Mouse (Mus musculus) G1E (cell line): ENCODE data around the gene Alkbh2. TPM values are rescaled to one million over a fixed set of nuclear protein-coding genes. Genes with fewer than 3 reads are reported as not detected.

ENCODE experiments used
- ATAC-seq: 2 replicates; pipeline ENCODE4 v1.8.0; 2016; ENCODE audit warnings: mild to moderate bottlenecking; ENCODE audit not compliant: insufficient number of reproducible peaks, poor library complexity, low FRiP score, severe bottlenecking; ENCODE audit errors: extremely low read depth
- DNase-seq: peaks from one replicate; pipeline ENCODE4 v3.0.0; 2012; ENCODE audit warnings: low spot score
- H3K27me3 ChIP-seq: 2 replicates; pipeline ENCODE4 v1.6.1; 2012; ENCODE audit warnings: mild to moderate bottlenecking, low read length, inconsistent platforms; ENCODE audit not compliant: insufficient read depth
- H3K36me3 ChIP-seq: replicated peaks from 2 replicates; pipeline ENCODE3; 2012; ENCODE audit warnings: mild to moderate bottlenecking, inconsistent platforms
- H3K4me1 ChIP-seq: 2 replicates; pipeline ENCODE4 v1.6.1; 2012; ENCODE audit warnings: low read depth, low read length, inconsistent platforms, mixed read lengths; ENCODE audit not compliant: insufficient read depth
- H3K4me3 ChIP-seq: 2 replicates; pipeline ENCODE4 v1.5.1; 2012; ENCODE audit warnings: low read depth, mild to moderate bottlenecking, inconsistent platforms, low read length, moderate library complexity, mixed read lengths
- H3K9me3 ChIP-seq: replicated peaks from 2 replicates; pipeline ENCODE4 v1.6.1; 2012; ENCODE audit warnings: inconsistent platforms
- CTCF ChIP-seq: IDR thresholded peaks from 2 replicates; pipeline ENCODE4 v1.5.1; 2012; ENCODE audit warnings: low read depth, low read length, inconsistent platforms, mixed read lengths
- GATA1 ChIP-seq: IDR thresholded peaks from 2 replicates; pipeline ENCODE4 v1.6.1; 2012; ENCODE audit warnings: borderline replicate concordance, low read length, inconsistent platforms, mixed read lengths
- GATA2 ChIP-seq: IDR thresholded peaks from 2 replicates; pipeline ENCODE4 v1.6.1; 2012; ENCODE audit warnings: low read depth, low read length, inconsistent platforms, borderline replicate concordance
- POLR2AphosphoS5 ChIP-seq: IDR thresholded peaks from 2 replicates; pipeline ENCODE4 v1.6.1; 2012; ENCODE audit warnings: low read depth, low read length, inconsistent platforms; ENCODE audit not compliant: insufficient replicate concordance
- TAL1 ChIP-seq: conservative IDR thresholded peaks from 2 replicates; pipeline ENCODE4 v1.6.1; 2012; ENCODE audit warnings: low read depth, low read length, inconsistent platforms, mixed read lengths
- polyA plus RNA-seq: library from polyadenylated mRNA; stranded (reverse); fragments of >175 nt; gene quantifications from 2 replicates; pipeline ENCODE4 v1.2.3, GENCODE M21; 2012
- total RNA-seq, 2 experiments: library from RNA; stranded (forward) in 1 of 2; stranded (reverse) in 1 of 2; fragments of 200-1000 nt in 1 of 2; fragments of >200 nt in 1 of 2; fragmentation: Nextera tagmentation in 1 of 2; gene quantifications; 2 replicates each; pipeline ENCODE4 v1.2.3; 2014 to 2017

The Alkbh2 gene
- total and polyA plus RNA-seq, 3 experiments = 3.7 to 19.0 (median 6.8) TPM

GRCm38 (mm10) chr5:114126499-114127244 lies 1.3 kb downstream of the Alkbh2 start:
- no peak for ATAC-seq
- TF ChIP-seq POLR2AphosphoS5 (no peak), GATA2 (no peak), CTCF (no peak), TAL1 (no peak), GATA1 (no peak)
- Histone ChIP-seq H3K4me3 (no peak overlapping the region; the same call in 1 of the 2 replicates), H3K9me3 (no peaks in the 10 kb centered on the region), H3K36me3 (peaks cover 58% of the 10 kb centered on the region), H3K27me3 (no peaks in the 10 kb centered on the region), H3K4me1 (peaks cover 50% of the 10 kb centered on the region)
- DNase-seq = no peak

- DNase-seq = no peak
- Histone ChIP-seq H3K9me3 (no peaks in the 10 kb centered on the region), H3K4me1 (peaks cover 43% of the 10 kb centered on the region), H3K36me3 (peaks cover 64% of the 10 kb centered on the region), H3K4me3 (no peak overlapping the region), H3K27me3 (no peaks in the 10 kb centered on the region)
- ATAC-seq = no peak
- TF ChIP-seq GATA2 (no peak), POLR2AphosphoS5 (no peak), GATA1 (no peak)
Observed at GRCm38 (mm10) chr5:114126008-114126407, 2.0 kb downstream of the Alkbh2 start.

GRCm38 (mm10) chr5:114119806-114120205 lies 8.2 kb downstream of the Alkbh2 start:
- no peaks in the 10 kb centered on the region for H3K9me3 ChIP-seq
- TF ChIP-seq GATA1 = no peak
- TF ChIP-seq POLR2AphosphoS5 = no peak
- TF ChIP-seq TAL1 = no peak
- TF ChIP-seq GATA2 = no peak
- no peak for TF ChIP-seq CTCF
- no peak overlapping the region for H3K4me3 ChIP-seq
- H3K4me1 ChIP-seq = peaks cover 8% of the 10 kb centered on the region
- ATAC-seq = no peak
- H3K27me3 ChIP-seq = no peaks in the 10 kb centered on the region
- DNase-seq = no peak
- peaks cover 97% of the 10 kb centered on the region for H3K36me3 ChIP-seq

GRCm38 (mm10) chr5:114116586-114116985 lies 11.4 kb downstream of the Alkbh2 start:
- H3K27me3 ChIP-seq = no peaks in the 10 kb centered on the region
- ATAC-seq (no peak), DNase-seq (no peak)
- H3K4me3 ChIP-seq = no peak overlapping the region
- H3K4me1 ChIP-seq = peaks cover 3% of the 10 kb centered on the region; the same call in 1 of the 2 replicates
- H3K36me3 ChIP-seq = peaks cover 97% of the 10 kb centered on the region
- H3K9me3 ChIP-seq = no peaks in the 10 kb centered on the region
- TF ChIP-seq CTCF (no peak), TAL1 (no peak), GATA1 (no peak), POLR2AphosphoS5 (no peak), GATA2 (no peak)

- TF ChIP-seq TAL1 = no peak
- no peak for TF ChIP-seq GATA2
- TF ChIP-seq CTCF = no peak
- TF ChIP-seq POLR2AphosphoS5 = no peak
- no peak for TF ChIP-seq GATA1
- Histone ChIP-seq H3K36me3 (peaks cover 97% of the 10 kb centered on the region), H3K4me3 (no peak overlapping the region), H3K4me1 (no peaks in the 10 kb centered on the region; the same call in 1 of the 2 replicates), H3K9me3 (no peaks in the 10 kb centered on the region), H3K27me3 (no peaks in the 10 kb centered on the region)
- ATAC-seq (no peak), DNase-seq (no peak)
Observed at GRCm38 (mm10) chr5:114115030-114115429, 13.0 kb downstream of the Alkbh2 start.

GRCm38 (mm10) chr5:114113334-114113733 lies 14.7 kb downstream of the Alkbh2 start:
- H3K4me3 ChIP-seq = no peak overlapping the region
- ATAC-seq (no peak), DNase-seq (no peak)
- no peaks in the 10 kb centered on the region for H3K4me1 ChIP-seq
- peaks cover 97% of the 10 kb centered on the region for H3K36me3 ChIP-seq
- no peaks in the 10 kb centered on the region for H3K27me3 ChIP-seq
- no peak for TF ChIP-seq GATA1
- no peak for TF ChIP-seq TAL1
- TF ChIP-seq CTCF = peak; percentile 18; the same call in 1 of the 2 replicates
- no peak for TF ChIP-seq GATA2
- no peak for TF ChIP-seq POLR2AphosphoS5
- no peaks in the 10 kb centered on the region for H3K9me3 ChIP-seq
